Mouse (Mus musculus) cerebellum, postnatal 14 days (tissue): ENCODE data around the gene Dennd1c.

ENCODE experiments used
- DNase-seq, 2 experiments: peaks; one replicate each; pipeline ENCODE4 v3.0.0; 2021; ENCODE audit warnings: mixed read lengths in 2 of 2

The Dennd1c gene

GRCm38 (mm10) chr17:57047406-57047805, 30.9 kb downstream of the Dennd1c start:
- DNase-seq, result peak in 1 of 2 experiments; percentile 39

- DNase-seq, result no peak
Measured at GRCm38 (mm10) chr17:57041554-57041953, 36.8 kb downstream of the Dennd1c start, which contains the start of gene Slc25a41. Slc25a41 (minus strand) TSS chr17:57041654.

- no peak for DNase-seq
Measured at GRCm38 (mm10) chr17:57038978-57039377, 39.3 kb downstream of the Dennd1c start.

- DNase-seq, result no peak
Measured at GRCm38 (mm10) chr17:57032854-57033253, 45.5 kb downstream of the Dennd1c start.

DNA sequence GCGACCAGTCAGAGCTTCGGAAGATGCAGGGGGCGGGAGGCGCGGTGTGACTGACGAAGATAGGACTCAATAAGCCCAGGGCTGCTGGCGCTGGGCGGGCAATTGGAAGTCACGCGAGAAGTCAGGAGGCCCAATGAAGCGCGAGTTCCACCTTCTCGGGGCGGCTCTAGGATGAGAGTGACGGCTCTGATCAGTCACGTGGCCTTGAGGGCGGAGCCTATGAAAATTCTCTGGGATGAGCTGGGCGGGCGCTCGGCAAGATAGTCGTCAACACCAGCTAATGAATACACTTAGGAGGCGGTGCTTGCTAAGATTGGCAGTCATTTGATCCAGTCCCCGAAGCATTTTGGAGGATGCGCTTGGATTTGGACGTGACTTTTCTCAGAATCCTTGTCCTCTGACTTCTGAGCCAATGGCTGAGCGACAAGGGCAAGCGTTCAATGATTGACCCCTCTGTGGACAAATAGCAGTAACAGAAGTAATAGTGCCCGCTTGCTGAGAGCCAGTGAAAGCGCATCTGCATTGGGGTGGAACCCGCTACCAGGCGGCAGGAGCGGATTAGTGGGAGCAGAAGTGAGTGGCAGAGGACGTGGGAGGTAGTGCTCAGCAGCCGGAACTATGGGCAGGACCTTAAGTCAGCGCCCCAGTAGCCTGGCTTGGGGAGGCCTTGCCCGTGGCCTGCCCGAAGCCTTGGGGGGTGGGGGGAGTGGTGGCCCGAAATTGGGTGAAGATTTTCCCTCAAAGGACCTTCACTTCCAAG, 46.5 kb downstream of the Dennd1c start:
- peak; percentile 99 for DNase-seq

DNA sequence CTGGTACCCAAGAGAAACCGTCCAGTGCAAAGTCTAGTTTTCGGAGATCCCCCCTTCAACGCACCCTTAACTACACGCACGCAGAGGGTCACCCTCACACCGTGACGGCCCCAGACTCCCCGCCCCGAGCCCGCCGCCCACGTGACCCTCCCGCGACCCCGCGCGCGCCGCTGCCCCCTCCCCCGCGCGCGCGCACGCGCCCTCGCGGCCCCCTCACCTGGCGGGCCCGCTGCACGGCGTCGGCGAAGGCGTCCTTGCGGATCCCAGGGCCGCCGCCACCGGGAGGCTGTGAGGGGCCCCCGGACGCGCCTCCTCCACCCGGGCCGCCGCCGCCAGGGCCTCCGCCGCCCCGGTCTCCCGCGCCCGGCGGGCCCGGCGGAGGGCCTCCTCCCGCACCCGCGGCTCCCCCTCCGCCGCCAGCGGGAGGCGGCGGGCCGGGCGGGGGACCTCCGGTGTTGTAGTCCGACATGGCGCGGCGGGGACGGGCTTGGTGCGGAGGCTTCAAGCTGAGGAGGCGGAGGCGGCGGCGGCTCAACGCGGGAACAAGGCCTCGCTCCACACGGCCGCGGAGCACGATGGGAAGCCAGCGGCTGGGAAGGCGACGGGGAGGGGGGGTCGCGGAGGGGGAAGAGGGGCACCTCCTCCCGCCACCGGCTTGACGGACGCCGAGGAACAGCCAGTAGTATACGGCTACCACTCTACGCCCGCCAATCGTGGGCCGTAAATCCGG, 47.2 kb downstream of the Dennd1c start, which contains the start of gene Khsrp:
Khsrp (minus strand) TSS at position 592 of the 730 bp plus-strand sequence.
- peak; percentile 72 to 75 for DNase-seq

- no peak for DNase-seq
Measured at GRCm38 (mm10) chr17:57029691-57030090, 48.6 kb downstream of the Dennd1c start.

- no peak for DNase-seq
Measured at GRCm38 (mm10) chr17:57027471-57027870, 50.8 kb downstream of the Dennd1c start.

GRCm38 (mm10) chr17:57020960-57021359, 57.4 kb downstream of the Dennd1c start:
- no peak for DNase-seq

GRCm38 (mm10) chr17:57019693-57020092, 58.6 kb downstream of the Dennd1c start:
- DNase-seq, result no peak
